Mouse (Mus musculus) common myeloid progenitor, adult 5-6 weeks (primary cell): ENCODE results near the gene Smyd1. TPM values are rescaled to one million over a fixed set of nuclear protein-coding genes. Genes with fewer than 3 reads are reported as not detected.
A peak's percentile ranks its signal among the peaks of the same experiment; 100 is the strongest.

Experiments used
- ATAC-seq: replicated peaks from 2 replicates; pipeline ENCODE4 v1.8.0; 2016; ENCODE audit warnings: low read depth, mild to moderate bottlenecking, moderate TSS enrichment, inconsistent platforms; ENCODE audit not compliant: poor library complexity, severe bottlenecking
- total RNA-seq: library from RNA; stranded (forward); fragments of 200-1000, 187-1606 nt; gene quantifications from 2 replicates; pipeline ENCODE4 v1.2.3, GENCODE M21; 2017

Gene Smyd1
- total RNA-seq, 1 experiment from 2014 or later: not detected

GRCm38 (mm10) chr6:71262142-71262833 is 59.7 kb downstream of the Smyd1 start:
- no peak for ATAC-seq

DNA sequence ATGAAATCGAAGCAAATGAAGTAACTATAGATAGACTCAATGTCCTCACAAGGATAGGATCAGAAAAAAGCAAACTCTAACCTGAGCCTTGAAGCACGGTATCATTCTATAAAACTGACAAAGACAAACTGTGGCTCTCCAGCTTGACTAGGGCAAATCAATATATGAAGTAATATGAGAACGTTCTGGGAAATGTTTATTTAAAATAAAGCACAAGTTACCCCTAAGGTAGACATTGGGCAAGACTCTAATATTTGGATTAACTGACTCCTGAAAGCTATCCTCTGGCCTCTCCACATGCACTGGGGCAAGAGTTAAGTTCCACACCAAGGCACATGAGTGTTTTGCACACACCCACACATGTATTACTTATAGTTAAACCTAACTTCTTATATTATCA is 61.0 kb downstream of the Smyd1 start:
- no peak for ATAC-seq

DNA sequence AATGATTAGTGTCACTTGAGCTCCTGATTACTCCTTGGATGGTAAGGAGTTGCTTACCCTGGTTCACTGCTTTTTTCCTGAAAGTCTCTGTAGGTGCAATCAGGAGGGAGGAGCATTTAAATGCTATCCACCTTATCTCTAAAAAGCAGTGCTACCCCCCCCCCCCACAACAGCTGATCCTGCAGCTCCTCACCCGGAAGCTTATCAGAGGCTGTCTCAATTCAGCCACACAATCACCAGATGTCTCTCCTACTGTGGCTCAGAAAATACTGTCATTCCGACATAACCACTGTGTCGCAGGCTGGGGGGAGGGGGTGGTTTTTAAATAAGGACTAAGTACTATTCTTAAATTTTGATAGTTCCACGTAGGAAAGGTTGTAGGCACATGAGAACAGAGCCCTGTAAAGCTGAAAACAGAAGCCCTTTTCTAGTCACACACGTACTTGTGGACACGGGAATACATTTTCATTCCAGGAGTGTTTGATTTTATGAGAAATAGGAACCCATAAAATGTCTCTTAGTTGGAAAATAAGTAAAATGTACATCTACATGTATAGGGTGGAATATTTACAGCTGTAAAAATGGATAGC is 61.9 kb downstream of the Smyd1 start:
- peak; percentile 92 for ATAC-seq

GRCm38 (mm10) chr6:71259166-71259565 is 62.9 kb downstream of the Smyd1 start:
- ATAC-seq: no peak

DNA sequence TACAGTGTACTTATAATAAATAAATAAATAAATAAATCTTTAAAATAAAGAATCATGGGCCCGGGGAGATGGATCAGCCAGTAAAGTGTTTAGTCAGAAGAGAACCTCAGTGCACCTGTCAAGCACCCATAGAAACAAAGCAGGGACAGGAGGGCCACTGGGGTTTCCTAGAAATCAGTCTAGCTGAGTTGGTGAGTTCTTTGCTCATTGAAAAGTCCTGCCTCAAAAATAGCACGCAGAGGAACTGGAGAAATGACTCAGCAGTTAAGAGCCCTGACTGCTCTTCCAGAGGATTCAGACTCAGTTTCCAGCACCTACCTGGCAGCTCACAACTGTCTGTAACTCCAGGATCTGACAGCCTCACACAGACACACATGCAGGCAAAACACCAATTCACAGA is 63.5 kb downstream of the Smyd1 start:
- ATAC-seq: no peak

GRCm38 (mm10) chr6:71257375-71257774 is 64.7 kb downstream of the Smyd1 start:
- no peak for ATAC-seq

- ATAC-seq: no peak
Measured at GRCm38 (mm10) chr6:71256166-71256565, 65.9 kb downstream of the Smyd1 start.

GRCm38 (mm10) chr6:71254456-71254855 is 67.6 kb downstream of the Smyd1 start:
- no peak for ATAC-seq

DNA sequence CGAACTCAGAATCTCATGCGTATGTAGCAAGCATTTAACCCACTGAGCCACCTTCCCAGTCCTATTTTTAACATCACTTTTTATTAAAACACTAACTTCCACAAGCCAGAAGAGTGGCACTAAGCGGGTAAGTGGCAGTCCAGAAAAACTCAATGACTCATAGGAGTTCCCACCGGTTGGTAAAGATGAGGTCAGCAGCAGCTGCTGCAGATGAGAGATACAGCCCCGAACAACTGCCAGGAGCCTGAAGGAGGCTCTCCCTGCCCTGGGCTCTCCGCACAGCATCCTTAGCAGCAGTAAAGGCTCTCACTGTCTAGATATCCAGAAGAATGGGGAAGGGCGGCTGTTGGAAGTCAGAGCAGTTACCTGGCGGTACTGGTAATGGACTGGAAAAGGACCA is 71.1 kb downstream of the Smyd1 start:
- no peak for ATAC-seq

- no peak for ATAC-seq
Measured at GRCm38 (mm10) chr6:71249615-71250014, 72.4 kb downstream of the Smyd1 start.

DNA sequence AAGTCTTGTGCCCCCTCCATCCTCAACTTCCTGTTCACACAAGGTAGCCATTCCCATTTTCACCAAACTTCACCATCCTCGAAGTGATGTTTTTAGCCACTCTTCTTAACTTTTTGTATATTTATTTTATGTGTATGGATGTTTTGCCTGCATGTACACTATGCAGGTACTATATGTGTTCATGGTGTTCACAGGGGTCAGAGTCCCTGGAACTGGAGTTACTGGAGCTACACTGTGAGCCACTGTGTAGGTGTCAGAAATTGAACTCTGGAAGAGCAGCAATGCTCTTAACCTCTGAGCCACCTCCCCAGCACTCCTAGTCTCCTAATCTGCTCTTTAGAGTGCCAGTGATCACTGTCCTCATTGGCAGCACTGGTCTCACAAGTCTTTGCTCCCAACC is 73.6 kb downstream of the Smyd1 start:
- ATAC-seq: no peak

GRCm38 (mm10) chr6:71243258-71243657 is 78.8 kb downstream of the Smyd1 start:
- ATAC-seq: no peak

DNA sequence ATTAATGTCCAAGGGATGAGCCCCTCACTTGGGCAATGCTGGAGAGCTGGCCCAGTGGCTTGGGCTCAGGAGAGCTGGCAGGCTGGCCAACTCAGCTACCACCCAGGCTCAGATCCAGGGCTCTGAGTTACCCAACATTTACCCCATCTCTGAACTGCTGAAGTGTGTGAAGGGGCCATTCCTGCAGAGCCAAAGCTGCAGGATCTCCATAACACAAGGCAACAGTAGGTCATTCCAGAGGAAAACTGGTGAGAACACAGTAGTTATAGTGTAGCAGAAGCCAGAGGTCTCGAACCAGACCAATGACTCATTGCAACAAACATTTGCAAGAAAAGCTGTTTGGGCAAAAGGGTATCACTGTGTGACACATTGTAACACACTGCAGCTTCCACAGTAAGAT is 79.2 kb downstream of the Smyd1 start:
- no peak for ATAC-seq

DNA sequence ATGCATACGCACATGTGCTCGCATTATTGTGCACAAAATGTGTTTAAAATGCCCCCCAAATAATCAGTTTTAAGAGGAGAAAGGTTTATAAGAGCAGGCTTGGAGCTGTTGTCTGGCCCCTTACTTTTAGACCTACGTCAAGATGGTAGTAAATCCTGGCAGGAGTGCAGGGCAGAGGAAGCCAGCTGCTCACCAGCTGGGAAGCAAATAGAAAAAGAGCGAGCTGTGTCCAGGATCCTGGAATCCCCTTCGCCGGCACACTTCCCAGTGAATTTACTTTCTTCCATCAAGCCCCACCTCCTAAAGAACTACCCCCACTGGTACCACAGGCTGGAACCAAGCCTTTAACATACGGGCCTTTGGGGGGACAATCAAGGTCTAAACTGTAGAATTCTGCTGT is 81.2 kb downstream of the Smyd1 start:
- no peak for ATAC-seq

- no peak for ATAC-seq
Measured at GRCm38 (mm10) chr6:71239069-71239750, 82.8 kb downstream of the Smyd1 start.

DNA sequence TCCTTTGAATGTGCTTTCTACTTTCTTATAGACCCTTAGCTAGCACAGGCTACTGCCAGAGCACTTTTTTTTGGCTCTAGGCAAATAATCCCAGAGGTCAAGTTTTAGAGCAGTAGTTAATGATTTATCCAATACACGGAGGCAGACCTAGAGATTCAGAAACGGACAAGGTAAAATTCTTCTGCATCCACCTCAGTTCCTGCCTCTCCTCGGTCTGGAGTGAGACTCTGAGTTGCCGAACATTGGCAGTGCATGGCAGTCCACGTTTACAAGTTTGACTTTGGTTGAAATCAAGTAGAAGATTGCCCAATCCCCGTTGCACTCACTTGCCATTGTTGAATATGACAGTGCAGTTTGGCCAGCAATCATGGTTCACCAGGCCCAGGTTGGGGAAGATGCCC is 85.0 kb downstream of the Smyd1 start:
- ATAC-seq: no peak

DNA sequence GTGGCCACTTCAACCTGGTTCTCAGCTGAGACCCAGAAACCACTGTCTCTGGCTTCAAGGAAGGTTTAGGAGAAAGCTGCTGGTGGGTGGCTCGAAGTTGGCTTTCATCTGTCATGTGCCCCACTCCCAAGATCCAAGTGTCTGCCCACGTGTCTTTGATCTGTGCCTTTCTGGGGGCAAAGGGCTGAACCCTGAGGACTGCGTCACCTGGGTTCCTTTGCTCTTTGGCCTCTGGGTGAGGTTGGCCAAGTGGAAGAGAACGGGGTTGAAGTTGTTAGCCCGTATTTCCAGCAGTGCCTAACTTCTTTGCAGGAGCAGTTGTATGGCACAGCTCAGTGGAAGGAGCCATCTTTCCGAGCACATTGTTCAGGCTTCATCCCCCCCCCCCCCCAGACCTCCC is 85.5 kb downstream of the Smyd1 start:
- ATAC-seq: no peak

DNA sequence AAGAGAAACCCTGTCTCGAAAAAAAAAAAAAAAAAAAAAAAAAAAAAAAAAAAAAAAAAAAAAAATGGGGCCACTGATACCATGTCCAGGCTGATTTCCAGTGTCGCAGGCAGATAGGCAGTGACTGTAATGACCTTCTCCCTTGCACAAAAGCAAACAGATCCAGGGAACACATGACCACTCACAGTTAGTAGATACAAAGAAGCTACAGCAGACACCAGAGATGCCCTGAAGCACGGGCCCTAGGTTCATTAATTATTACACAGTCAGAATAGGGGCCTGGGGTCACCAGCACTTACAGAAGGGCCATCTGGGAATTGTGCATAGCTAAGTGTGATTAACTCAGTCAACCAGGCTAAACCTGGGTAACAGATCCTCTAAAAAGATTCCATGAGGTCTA is 86.1 kb downstream of the Smyd1 start:
- ATAC-seq: no peak

GRCm38 (mm10) chr6:71235121-71235520 is 86.9 kb downstream of the Smyd1 start:
- no peak for ATAC-seq

DNA sequence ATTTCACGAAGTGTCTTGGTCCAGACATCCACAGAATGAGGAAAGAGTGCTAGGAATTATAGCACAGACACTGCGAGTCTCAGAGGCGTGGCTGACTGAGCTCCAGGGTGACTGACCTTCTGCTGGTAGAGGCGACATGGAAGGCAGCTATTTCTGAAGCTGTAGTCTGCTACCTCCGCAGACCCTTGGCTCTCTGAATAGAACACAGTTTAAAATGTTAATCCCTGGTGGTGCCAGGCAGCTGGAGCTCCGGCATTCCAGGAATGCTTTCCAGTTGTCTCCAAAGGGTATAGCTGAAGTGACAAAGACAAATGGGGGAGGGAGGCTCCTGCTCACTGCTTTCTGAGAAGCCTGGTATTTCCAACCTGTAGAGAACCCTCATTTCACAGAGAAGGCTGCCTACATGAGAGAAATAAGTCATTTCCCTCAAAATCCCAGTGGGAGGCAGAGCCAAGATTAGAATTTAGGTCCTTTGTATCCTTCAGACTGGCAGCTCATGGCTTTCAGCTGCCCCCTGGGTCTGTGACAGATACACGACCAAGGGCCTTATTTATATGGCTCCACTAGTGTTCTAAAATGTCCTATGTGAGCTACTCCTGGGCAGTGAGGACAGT is 94.8 kb downstream of the Smyd1 start:
- no peak for ATAC-seq

- no peak for ATAC-seq
Measured at GRCm38 (mm10) chr6:71226544-71226943, 95.5 kb downstream of the Smyd1 start.
